Mouse (Mus musculus): ENCODE results near the gene Sox6.

The Sox6 gene

DNA sequence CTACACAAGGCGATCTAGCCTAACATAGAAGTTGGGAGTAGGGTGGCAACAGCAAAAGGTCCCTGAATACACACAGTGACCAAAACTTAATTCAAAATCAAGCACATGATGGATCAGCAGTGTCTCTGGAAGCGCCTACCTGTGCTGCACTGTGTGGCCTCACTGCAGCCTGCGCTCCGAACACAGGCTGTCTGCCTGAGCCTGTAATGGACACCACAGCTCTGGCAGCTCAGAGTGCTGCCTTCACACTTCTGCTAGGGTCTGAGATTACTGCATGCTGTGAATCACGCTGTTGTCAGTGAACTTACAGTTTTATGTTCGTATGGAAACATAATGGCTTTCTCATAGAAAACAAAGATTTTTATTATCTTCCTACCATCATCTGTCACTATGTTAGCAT lies 532.2 kb downstream of the Sox6 start:
- H3K27me3 ChIP-seq (ENCODE audit: control insufficient read depth, insufficient read depth, low read length, poor library complexity, severe bottlenecking) = no peaks in the 10 kb centered on the region
- no peaks in the 10 kb centered on the region for H3K36me3 ChIP-seq (ENCODE audit: control insufficient read depth, insufficient read depth, low read length, poor library complexity, severe bottlenecking)

DNA sequence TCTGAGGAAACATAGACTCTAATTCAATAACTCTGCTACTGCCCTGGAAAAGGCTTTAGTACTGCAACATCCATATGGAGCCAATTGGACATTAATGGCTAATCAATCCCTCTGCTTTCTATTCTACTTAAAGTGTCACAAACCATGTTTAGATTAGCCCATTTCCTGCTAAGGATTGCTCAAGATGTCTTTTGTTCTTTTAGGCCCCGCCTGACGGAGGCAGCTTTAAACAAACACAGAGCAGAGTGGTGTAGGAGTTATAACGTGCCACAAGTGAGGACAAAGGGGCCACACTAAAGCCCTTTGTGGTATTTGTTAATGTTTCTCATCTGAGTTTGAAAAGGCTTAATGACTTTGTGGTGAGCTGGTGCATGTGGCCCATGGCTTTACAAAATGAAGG lies 537.1 kb downstream of the Sox6 start:
- no peaks in the 10 kb centered on the region for H3K27me3 ChIP-seq (ENCODE audit: control insufficient read depth, insufficient read depth, low read length, poor library complexity, severe bottlenecking)
- no peak for DNase-seq (ENCODE audit: low read depth, low spot score)
- no peaks in the 10 kb centered on the region for H3K36me3 ChIP-seq (ENCODE audit: control insufficient read depth, insufficient read depth, low read length, poor library complexity, severe bottlenecking)

More for the DNA sequence above, 532.2 kb downstream of the Sox6 start:
- no peak for DNase-seq (ENCODE audit: low read depth, low spot score)

DNA sequence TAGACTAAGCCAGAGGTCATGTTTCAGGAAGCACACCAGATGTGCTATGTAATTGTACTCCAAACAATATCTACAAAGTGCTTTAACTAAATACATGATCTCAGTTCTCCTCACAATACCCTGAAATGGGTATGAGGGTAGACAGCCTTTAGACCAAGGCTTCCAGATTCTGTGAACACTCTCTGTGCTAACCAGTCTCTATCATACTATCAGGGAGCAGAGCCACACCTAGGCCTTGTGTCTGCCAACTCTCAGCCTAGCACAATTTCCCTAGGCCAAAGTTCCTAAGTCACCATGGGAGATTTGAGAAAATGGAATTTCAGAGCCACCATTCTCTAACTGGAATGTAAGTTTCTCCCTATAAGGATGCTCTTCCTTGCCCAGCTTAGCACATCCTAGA lies 537.8 kb downstream of the Sox6 start:
- Histone ChIP-seq H3K27me3 (ENCODE audit: control insufficient read depth, insufficient read depth, low read length, poor library complexity, severe bottlenecking) (no peaks in the 10 kb centered on the region), H3K36me3 (ENCODE audit: control insufficient read depth, insufficient read depth, low read length, poor library complexity, severe bottlenecking) (no peaks in the 10 kb centered on the region)
- DNase-seq (ENCODE audit: low read depth, low spot score) = no peak

DNA sequence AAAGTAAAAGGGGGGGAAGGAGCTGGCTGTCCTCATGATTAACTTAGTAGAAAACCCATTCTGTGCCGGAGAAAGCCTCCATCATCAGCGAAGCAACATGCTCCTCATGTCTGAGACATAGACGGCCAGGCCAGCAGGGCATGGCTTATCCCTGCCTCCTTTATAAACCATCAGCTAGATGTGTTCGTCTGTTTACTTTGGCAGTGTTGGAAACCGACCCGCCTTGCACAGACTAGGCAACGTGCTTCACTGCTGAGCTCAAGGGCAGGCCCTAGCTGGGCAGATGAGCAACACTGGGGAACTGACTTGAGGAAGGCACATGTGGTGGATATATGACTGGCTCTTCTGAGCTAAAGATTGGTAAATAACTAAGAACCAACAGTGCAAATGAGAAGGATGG lies 538.4 kb downstream of the Sox6 start:
- Histone ChIP-seq H3K36me3 (ENCODE audit: control insufficient read depth, insufficient read depth, low read length, poor library complexity, severe bottlenecking) (no peaks in the 10 kb centered on the region), H3K27me3 (ENCODE audit: control insufficient read depth, insufficient read depth, low read length, poor library complexity, severe bottlenecking) (no peaks in the 10 kb centered on the region)
- DNase-seq (ENCODE audit: low read depth, low spot score) = no peak

DNA sequence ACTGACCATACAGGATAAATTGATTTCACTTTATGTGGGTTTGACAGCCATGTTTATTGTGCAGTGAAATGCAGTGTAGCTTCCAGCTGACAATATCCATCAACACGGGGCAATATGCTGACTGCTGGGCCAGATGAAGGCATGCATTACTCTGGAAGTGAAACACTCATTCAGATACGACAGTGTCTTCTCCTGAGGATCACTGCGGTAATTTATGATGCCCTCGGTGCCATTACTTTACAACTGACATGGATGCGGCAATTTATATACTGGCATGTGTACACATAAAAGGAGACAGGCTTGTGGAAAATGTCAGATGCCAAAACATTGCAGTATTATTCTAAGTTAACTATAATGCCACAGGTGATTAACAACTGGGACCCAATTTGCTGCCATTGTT lies 546.9 kb downstream of the Sox6 start:
- DNase-seq (ENCODE audit: low read depth, low spot score) = no peak
- Histone ChIP-seq H3K27me3 (ENCODE audit: control insufficient read depth, insufficient read depth, low read length, poor library complexity, severe bottlenecking) (no peaks in the 10 kb centered on the region), H3K36me3 (ENCODE audit: control insufficient read depth, insufficient read depth, low read length, poor library complexity, severe bottlenecking) (no peaks in the 10 kb centered on the region)

DNA sequence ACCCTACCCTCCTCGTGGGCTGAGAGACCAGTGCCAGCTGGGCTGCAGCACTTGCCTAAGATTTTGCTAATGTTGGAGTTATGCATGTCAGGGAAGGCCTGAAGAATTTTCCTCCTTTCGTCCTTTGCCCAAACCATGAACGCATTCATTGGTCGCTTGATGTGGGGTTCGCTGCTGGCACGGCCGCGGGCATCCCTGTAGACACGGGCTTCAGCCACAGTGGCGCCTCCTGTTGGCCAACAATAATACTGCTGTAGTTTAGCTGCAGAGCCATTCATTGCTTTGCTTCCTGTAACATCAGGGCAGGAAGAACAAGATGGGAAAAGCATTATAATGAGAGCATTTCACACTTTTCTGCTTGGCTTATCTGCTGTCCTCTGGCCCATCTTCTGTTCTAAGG lies 549.0 kb downstream of the Sox6 start:
- no peak for DNase-seq (ENCODE audit: low read depth, low spot score)
- Histone ChIP-seq H3K27me3 (ENCODE audit: control insufficient read depth, insufficient read depth, low read length, poor library complexity, severe bottlenecking) (no peaks in the 10 kb centered on the region), H3K36me3 (ENCODE audit: control insufficient read depth, insufficient read depth, low read length, poor library complexity, severe bottlenecking) (no peaks in the 10 kb centered on the region)

DNA sequence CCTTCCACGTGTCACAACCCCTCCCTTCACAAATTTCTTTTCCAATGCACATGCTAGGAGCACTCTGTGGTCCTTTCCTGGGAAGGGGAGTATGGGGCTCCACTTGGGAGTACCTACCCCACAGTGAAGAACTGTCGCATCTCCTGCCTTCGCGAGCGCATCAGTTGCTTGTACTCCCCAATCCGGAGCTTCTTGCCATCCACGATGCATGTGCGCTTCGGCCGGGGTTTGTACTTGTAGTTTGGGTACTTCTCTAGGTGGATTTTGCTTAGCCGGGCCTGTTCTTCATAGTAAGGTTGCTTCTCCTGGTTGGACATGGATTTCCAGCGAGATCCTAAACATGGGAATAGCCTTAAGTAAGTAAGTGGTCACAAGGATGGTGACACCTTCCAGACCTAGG lies 552.2 kb downstream of the Sox6 start:
- no peaks in the 10 kb centered on the region for H3K27me3 ChIP-seq (ENCODE audit: control insufficient read depth, insufficient read depth, low read length, poor library complexity, severe bottlenecking)
- DNase-seq (ENCODE audit: low read depth, low spot score) = no peak
- H3K36me3 ChIP-seq (ENCODE audit: control insufficient read depth, insufficient read depth, low read length, poor library complexity, severe bottlenecking) = no peaks in the 10 kb centered on the region

DNA sequence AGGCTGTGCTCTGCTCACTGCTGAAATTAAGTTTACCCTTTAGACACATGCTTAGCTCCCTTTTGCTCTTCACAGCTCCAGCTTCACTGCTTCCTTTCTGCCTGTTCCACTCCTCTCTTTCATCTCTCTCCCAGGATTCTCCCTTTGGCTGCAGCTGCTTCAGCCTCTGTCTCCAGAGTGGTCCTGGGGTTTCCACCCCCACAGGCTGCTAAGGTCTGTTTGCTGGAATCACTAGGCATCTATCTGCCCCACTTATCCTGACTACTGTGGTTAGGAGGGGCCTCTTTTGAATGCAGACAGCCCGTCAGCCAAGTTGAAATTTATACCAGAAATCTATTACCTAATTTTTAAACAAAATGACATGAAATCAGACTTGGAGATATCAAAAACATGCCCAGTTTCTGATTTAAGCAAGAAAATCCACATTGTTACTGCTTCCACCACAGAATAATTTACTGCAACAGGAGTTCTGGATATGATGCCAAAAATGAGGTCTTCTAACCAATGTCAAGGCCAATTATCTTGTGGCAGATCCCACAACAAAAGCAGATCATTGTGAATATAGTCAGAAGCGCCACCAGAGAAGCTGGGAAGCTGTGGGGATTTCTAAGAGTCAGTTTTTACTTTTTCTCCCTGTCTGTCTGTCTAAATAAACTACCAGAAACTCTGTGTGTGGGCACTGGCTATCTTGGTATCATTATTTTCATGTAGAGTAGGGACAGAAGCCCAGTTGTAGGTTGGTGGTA lies 552.8 kb downstream of the Sox6 start:
- no peaks in the 10 kb centered on the region for H3K36me3 ChIP-seq (ENCODE audit: control insufficient read depth, insufficient read depth, low read length, poor library complexity, severe bottlenecking)
- no peak for DNase-seq (ENCODE audit: low read depth, low spot score)
- H3K27me3 ChIP-seq (ENCODE audit: control insufficient read depth, insufficient read depth, low read length, poor library complexity, severe bottlenecking) = no peaks in the 10 kb centered on the region

DNA sequence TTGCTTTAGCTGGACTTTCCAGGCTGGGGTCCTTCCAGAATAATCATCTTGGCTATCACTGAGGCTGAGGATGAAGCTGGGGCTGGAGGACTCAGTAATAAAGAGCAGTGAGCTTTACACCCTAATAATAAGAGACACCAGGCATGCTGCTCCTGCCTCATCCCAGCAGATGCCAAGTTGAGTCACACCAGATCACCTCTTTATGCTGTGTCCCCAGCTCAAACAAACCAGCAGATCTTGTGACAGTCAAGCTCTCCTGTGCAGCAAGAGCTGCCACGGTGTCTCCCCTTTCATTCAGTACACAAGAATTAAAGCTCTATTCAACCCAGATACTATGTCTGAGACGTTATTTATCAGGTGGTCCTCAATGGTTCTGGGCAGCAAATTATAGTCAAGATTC lies 560.8 kb downstream of the Sox6 start:
- no peak for DNase-seq (ENCODE audit: low read depth, low spot score)
- Histone ChIP-seq H3K27me3 (ENCODE audit: control insufficient read depth, insufficient read depth, low read length, poor library complexity, severe bottlenecking) (no peaks in the 10 kb centered on the region), H3K36me3 (ENCODE audit: control insufficient read depth, insufficient read depth, low read length, poor library complexity, severe bottlenecking) (no peaks in the 10 kb centered on the region)

DNA sequence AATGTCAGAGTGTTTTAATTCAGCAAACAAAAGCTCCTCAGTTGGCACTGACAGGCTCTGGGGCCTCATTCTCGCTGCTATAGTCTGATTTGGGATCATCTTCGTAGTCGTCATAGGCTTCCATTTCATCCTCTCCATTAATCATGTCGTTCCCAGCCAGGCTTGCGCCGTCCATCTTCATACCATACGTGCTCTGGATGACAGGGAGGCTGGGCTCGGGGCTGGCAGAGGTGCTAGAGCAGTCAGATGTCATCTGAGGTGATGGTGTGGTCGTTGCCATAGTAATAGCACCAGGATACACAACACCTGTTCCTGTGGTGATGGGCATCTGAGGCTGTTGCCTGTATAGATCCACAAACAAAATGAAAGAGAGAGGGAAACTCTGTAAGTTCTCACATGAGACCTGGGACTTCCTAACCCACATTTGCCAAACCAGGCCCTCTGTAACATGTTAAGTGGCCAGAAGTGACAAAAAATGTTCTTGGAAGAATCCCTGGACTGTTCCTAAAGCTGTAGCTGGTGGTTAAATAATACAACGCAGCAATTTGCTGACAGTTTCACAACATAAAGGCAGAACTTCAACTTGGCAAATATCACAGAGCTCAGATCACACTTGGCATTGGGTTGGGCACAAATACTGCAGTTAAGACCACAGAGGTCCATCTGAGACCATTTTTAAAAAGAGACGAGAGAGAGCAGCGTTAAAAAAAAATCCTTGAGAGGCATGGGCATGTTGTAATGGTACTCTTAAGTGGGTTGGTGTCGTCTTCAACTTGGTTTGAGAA lies 561.5 kb downstream of the Sox6 start:
- Histone ChIP-seq H3K27me3 (ENCODE audit: control insufficient read depth, insufficient read depth, low read length, poor library complexity, severe bottlenecking) (no peaks in the 10 kb centered on the region), H3K36me3 (ENCODE audit: control insufficient read depth, insufficient read depth, low read length, poor library complexity, severe bottlenecking) (no peaks in the 10 kb centered on the region)
- no peak for DNase-seq (ENCODE audit: low read depth, low spot score)

DNA sequence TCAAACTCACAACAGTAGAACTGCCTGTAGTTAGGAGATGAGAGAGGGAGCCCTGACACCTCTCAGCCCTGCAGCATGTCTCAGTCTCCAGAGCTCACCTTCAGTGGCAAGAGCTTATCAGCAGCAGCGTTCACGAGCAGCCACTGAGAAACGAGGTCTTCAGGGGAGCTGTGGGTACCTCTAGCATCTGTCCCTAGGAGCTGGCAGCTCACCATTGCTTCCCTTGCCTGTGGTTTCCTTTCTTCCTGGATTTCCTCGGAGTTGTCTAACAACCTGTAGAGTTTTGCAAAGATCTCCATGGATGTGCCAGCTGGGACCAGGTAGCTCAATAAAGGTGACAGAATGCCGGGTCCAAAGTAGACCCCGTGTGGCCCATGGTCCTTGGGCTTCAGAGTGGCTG lies 563.4 kb downstream of the Sox6 start:
- no peak for DNase-seq (ENCODE audit: low read depth, low spot score)
- Histone ChIP-seq H3K27me3 (ENCODE audit: control insufficient read depth, insufficient read depth, low read length, poor library complexity, severe bottlenecking) (no peaks in the 10 kb centered on the region), H3K36me3 (ENCODE audit: control insufficient read depth, insufficient read depth, low read length, poor library complexity, severe bottlenecking) (no peaks in the 10 kb centered on the region)

DNA sequence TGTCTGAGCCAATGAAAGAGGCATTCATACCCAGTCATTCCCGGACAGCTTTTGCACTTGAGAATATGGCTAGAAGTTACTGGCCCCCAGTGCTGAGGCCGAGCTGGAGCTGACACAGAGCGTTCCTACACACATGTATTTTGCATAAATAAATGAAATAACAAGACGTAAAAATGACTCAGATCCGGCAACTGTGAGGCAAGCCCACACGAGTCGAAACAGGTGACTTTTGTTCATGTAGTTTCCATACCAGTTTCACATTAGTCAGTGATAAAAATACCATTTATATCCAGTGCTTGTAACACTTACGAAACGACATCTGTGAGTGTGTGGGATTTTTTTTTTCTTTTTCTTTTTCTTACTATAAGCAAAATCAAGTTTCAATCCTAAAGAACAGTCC lies 564.5 kb downstream of the Sox6 start:
- no peaks in the 10 kb centered on the region for H3K36me3 ChIP-seq (ENCODE audit: control insufficient read depth, insufficient read depth, low read length, poor library complexity, severe bottlenecking)
- no peak for DNase-seq (ENCODE audit: low read depth, low spot score)
- H3K27me3 ChIP-seq (ENCODE audit: control insufficient read depth, insufficient read depth, low read length, poor library complexity, severe bottlenecking) = no peaks in the 10 kb centered on the region

DNA sequence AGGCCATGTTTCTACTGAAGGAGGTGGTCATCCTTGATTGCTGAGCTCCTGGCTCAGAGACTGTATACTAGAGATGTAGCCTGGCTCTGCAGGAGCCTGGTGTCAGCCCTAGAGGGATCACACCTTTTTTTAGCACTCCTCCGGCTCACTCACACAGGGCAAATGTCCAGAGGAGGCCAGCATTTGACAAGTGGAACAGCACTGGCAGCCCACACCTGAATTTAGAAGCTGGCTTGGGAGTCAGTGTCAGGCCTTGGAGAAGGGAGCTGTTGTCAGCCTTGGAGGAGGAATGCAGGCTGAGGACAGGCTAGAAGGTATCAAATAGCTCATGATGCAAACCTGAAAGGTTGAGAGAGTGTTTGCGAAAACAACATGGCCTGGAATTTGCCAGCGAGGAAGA lies 565.7 kb downstream of the Sox6 start:
- Histone ChIP-seq H3K36me3 (ENCODE audit: control insufficient read depth, insufficient read depth, low read length, poor library complexity, severe bottlenecking) (no peaks in the 10 kb centered on the region), H3K27me3 (ENCODE audit: control insufficient read depth, insufficient read depth, low read length, poor library complexity, severe bottlenecking) (no peaks in the 10 kb centered on the region)
- no peak for DNase-seq (ENCODE audit: low read depth, low spot score)

DNA sequence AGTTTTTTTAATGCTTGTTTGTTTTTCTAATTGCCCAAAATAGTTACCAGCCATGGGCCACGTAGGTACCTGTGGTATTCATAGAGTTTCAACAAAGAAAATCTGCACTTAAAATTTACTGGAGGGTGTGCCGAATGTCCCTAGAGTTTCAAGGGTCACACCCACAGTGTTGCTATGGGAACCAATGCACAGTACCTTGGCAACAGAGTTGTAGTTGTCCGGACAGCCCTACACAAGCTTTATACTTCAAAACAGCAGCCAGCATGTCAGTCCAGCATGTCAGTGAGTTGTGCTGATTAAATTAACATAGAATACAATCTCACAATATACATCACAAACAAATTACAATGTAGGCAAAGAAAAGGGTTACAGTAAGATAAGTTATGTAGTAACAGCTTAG lies 567.1 kb downstream of the Sox6 start:
- no peaks in the 10 kb centered on the region for H3K27me3 ChIP-seq (ENCODE audit: control insufficient read depth, insufficient read depth, low read length, poor library complexity, severe bottlenecking)
- DNase-seq (ENCODE audit: low read depth, low spot score) = no peak
- H3K36me3 ChIP-seq (ENCODE audit: control insufficient read depth, insufficient read depth, low read length, poor library complexity, severe bottlenecking) = no peaks in the 10 kb centered on the region

DNA sequence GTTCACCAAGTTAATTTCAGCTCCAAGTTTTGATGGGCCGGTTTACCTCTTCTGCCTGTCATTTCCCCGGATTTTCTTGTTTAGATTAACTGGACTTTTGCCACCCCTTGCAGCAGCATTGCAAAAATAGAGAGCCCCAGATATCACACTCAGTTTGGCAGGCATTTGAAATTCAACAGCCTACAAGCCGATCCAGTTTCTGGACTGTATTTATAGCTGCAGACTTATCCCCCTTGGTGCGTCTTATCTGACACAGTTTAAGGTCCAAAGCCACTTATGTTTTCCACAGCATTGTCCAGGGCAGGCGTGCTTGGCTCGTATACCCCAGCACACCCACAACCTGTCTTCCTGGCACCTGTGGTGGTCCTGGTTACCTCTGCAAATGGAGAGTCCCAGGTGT lies 571.8 kb downstream of the Sox6 start:
- DNase-seq (ENCODE audit: low read depth, low spot score) = no peak
- H3K27me3 ChIP-seq (ENCODE audit: control insufficient read depth, insufficient read depth, low read length, poor library complexity, severe bottlenecking) = no peaks in the 10 kb centered on the region

More for the DNA sequence above, 571.8 kb downstream of the Sox6 start:
- H3K36me3 ChIP-seq (ENCODE audit: control insufficient read depth, insufficient read depth, low read length, poor library complexity, severe bottlenecking) = no peaks in the 10 kb centered on the region
